Mouse (Mus musculus) spleen, adult 2 months (tissue): Measurements from ENCODE around the gene Gm2174. TPM values are rescaled to one million over a fixed set of nuclear protein-coding genes. Genes with fewer than 3 reads are reported as not detected.
A peak's percentile ranks its signal among the peaks of the same experiment; 100 is the strongest.

Experiments
- DNase-seq, 2 experiments: peaks; one replicate each; pipeline versions ENCODE4 v3.0.0 to v3.0.0-alpha.2; 2012 to 2021; ENCODE audit warnings: low spot score in 2 of 2, low read depth in 1 of 2
- H3K27ac ChIP-seq: fragments of 200-500 bp; 2 replicates; pipeline ENCODE4 v1.5.1; 2012; ENCODE audit warnings: low read length, inconsistent platforms; ENCODE audit not compliant: insufficient read depth
- H3K27me3 ChIP-seq: fragments of 200-500 bp; 2 replicates; pipeline ENCODE4 v1.6.1; 2012; ENCODE audit warnings: mild to moderate bottlenecking, moderate library complexity, low read length, inconsistent platforms; ENCODE audit not compliant: control insufficient read depth, insufficient read depth
- H3K36me3 ChIP-seq: fragments of 200-500 bp; 2 replicates; pipeline ENCODE4 v1.6.1; 2012; ENCODE audit warnings: mild to moderate bottlenecking, low read length, inconsistent platforms; ENCODE audit not compliant: control insufficient read depth, insufficient read depth
- H3K4me1 ChIP-seq: fragments of 200-500 bp; 2 replicates; pipeline ENCODE4 v1.6.1; 2011; ENCODE audit warnings: inconsistent platforms; ENCODE audit not compliant: control insufficient read depth, insufficient read depth, insufficient read length
- H3K4me3 ChIP-seq: fragments of 200-500 bp; 2 replicates; pipeline ENCODE4 v1.5.1; 2011; ENCODE audit warnings: mild to moderate bottlenecking, inconsistent platforms; ENCODE audit not compliant: insufficient read depth, insufficient read length; ENCODE audit errors: extremely low read depth
- CTCF ChIP-seq: fragments of 200-500 bp; IDR thresholded peaks from 2 replicates; pipeline ENCODE4 v1.5.1; 2011; ENCODE audit warnings: mild to moderate bottlenecking, inconsistent platforms; ENCODE audit not compliant: insufficient read depth, insufficient read length, insufficient replicate concordance; ENCODE audit errors: extremely low read depth
- POLR2A ChIP-seq: fragments of 200-500 bp; IDR thresholded peaks from 2 replicates; pipeline ENCODE4 v1.6.1; 2011; ENCODE audit warnings: low read depth, low read length, inconsistent platforms
- WGBS: fragments of 180-500 bp; shearing (Covaris S2); methylation state at CpG from one replicate; pipeline ENCODE4 v1.1.7; 2018; 5-methylcytosine and 5-hydroxymethylcytosine counted together
- polyA plus RNA-seq: library from polyadenylated mRNA; depleted of rRNA; stranded (reverse); fragments of >200 nt; gene quantifications from 2 replicates; pipeline ENCODE4 v1.2.3, GENCODE M21; 2012; rRNA removed

The Gm2174 gene
- polyA plus RNA-seq, result not detected in 2 replicates

DNA sequence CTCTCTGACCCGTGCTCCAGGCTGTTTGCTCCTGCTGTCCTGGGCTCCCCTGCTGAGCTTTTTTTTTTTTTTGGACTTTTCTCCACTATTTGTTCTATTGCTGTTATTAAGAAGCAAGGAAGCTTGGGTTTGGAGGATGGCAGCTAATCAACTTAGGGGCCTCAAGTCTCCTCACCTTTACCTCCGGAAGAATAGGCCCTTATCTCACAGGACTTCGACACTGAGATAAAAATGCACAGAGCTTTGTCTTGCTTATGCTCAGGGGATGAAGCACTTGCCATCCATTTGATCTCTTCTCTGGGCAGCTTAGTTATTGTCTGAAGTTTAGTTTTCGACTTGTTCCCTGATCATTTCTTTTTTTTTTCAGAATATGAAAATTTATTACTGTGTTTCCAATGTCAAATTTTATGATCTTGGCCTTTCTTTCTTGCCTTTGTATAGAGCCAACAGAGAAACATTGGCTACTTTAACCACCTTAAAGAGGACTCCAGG, at the start of gene Gm2174:
TSS of gene Gm2174 (plus strand) at position 442 of the 492 bp plus-strand sequence.
- Histone ChIP-seq H3K27ac (no peak within 1 kb of the TSS), H3K36me3 (no peaks in the 10 kb centered on the region), H3K4me3 (no peak within 1 kb of the TSS), H3K27me3 (no peaks in the 10 kb centered on the region), H3K4me1 (no peaks in the 10 kb centered on the region)
- 85% methylated on average over 4 of the region's 4 CpGs for WGBS
- TF ChIP-seq CTCF (no peak), POLR2A (no peak)
- DNase-seq, result no peak

DNA sequence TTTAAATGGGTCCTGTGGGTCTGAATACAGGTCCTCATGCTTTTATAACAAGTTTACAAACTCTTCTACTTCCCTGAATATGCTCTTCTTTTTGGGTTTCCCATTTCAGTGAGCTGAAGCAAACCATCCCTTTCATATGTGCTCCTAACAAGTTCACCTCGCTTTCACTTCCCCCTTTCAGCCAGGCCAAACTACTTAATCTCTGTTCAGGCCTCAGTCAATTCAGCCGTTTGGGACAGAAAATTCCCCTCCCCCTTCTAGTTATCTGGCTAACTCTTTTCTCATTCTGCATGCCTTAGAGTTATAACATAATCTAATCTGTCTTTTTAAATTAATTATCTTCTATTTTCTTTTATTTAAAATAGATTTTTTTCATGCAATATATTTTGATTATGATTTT, 43.1 kb upstream of the Gm2174 start:
- peak in 1 of 2 experiments; percentile 7 for DNase-seq
- WGBS, result 20% methylated on average over 2 of the region's 2 CpGs
- TF ChIP-seq POLR2A (no peak), CTCF (no peak)
- H3K36me3 ChIP-seq, result no peaks in the 10 kb centered on the region
- H3K4me1 ChIP-seq, result no peaks in the 10 kb centered on the region
- no peaks in the 10 kb centered on the region for H3K27me3 ChIP-seq
- no peak overlapping the region for H3K4me3 ChIP-seq
- no peak overlapping the region for H3K27ac ChIP-seq

DNA sequence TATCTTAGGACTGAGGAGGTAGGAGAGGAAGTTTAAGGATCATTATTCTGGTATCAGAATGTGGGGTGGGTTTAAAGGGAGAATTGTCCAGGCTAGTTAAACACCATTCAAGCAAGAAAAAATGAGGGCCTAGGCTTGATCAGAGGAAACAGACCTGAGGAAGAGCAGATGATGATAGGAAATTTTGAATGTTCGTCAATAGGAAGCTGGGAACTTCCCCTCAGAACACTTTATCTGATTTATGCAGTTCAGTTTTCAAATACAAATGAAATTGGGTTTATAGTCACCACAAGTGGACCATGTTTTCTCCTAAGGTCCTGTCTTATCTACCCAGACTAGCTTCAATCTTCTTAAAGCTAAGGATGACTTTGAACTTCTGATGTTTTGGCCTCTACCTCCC, 42.3 kb upstream of the Gm2174 start:
- 42% methylated on average over 1 of the region's 1 CpGs for WGBS
- Histone ChIP-seq H3K4me1 (no peaks in the 10 kb centered on the region), H3K27ac (no peak overlapping the region), H3K27me3 (no peaks in the 10 kb centered on the region), H3K4me3 (no peak overlapping the region), H3K36me3 (no peaks in the 10 kb centered on the region)
- TF ChIP-seq POLR2A (no peak), CTCF (no peak)
- no peak for DNase-seq

DNA sequence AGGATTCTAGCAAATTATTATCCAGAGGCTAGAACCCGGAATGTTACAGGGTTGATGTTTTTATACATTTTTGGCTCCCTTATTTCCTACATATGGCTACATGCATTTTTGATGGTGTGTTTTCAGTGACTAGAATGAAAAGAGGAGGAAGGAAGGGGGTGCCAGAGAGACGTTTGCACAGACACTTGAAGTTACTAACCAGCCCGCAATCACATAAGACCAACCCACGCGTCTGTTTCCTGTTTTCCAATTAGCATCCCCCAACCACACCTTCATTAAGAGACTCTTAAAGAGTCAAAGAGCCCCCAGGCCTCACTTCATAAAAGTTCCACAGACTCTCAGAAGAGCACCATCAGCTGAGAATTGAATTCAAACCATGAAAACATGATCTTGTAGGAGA, 41.6 kb upstream of the Gm2174 start:
- no peak overlapping the region for H3K4me3 ChIP-seq
- TF ChIP-seq CTCF (no peak), POLR2A (no peak)
- no peaks in the 10 kb centered on the region for H3K4me1 ChIP-seq
- no peaks in the 10 kb centered on the region for H3K27me3 ChIP-seq
- DNase-seq, result no peak
- no peaks in the 10 kb centered on the region for H3K36me3 ChIP-seq
- WGBS, result 34% methylated on average over 5 of the region's 5 CpGs
- H3K27ac ChIP-seq, result no peak overlapping the region

DNA sequence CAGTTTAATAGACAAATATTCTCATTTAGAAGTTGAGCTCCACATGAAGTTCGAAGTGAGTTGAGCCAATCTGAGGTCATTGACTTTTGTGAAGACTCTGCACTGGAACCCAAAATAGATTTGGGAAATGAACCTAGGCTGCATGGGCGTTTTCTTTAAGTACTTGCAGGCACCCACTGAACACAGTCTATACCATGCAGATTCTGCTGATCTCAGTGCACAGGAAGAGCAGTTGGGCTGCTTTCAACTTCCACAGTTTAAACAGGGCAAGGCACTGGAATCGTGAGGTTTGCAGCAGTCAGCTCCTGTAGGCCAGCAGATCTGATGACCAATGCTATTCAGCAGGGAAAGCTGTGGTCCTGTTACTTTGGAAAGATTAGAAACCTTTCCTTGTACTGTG, 31.5 kb upstream of the Gm2174 start:
- 33% methylated on average over 3 of the region's 3 CpGs for WGBS
- H3K27me3 ChIP-seq, result no peaks in the 10 kb centered on the region
- no peak for DNase-seq
- H3K4me1 ChIP-seq, result no peaks in the 10 kb centered on the region
- H3K4me3 ChIP-seq, result no peak overlapping the region
- TF ChIP-seq POLR2A, result no peak
- TF ChIP-seq CTCF, result no peak
- H3K27ac ChIP-seq, result no peak overlapping the region
- no peaks in the 10 kb centered on the region for H3K36me3 ChIP-seq

DNA sequence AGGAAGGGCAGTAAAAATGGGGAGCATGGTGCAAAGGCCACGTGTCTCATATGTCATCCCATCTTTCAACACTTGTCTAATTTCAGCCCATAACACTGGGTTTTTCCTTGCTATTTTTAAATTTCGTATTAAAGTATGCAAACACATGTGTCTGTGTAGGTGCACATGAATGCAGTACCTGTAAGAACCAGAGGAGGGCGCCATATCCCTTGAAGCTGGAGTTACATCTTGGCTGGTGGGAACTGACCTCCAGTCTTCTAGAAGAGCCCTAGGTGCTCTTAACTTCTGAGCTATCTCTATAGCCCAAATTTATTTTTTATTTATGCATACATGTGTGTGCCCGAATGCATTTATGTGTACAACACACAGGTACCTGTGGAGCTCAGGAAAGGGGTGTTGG, 30.2 kb upstream of the Gm2174 start:
- Histone ChIP-seq H3K36me3 (no peaks in the 10 kb centered on the region), H3K4me3 (no peak overlapping the region), H3K4me1 (no peaks in the 10 kb centered on the region), H3K27ac (no peak overlapping the region), H3K27me3 (no peaks in the 10 kb centered on the region)
- no peak for DNase-seq
- 68% methylated on average over 4 of the region's 4 CpGs for WGBS
- TF ChIP-seq POLR2A (no peak), CTCF (no peak)

DNA sequence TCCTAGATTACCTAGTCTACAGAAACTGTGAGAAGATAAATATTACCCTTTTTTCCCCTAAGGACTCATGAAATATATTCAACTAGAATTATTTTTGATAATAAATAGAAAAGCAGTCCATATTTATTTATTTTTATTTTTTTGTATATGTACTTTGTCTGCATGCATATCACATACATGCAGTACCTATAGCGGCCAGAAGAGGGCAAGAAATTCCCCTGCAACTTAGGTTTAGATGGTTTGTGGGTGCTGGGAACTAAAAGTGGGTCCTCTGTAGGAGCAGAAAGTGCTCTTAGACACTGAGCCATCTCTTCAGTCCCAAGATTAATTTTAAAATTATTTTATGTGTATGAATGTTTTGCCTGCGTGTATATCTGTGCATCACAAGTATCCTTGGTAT, 17.2 kb upstream of the Gm2174 start:
- DNase-seq, result no peak
- WGBS, result 64% methylated on average over 2 of the region's 2 CpGs

More for the DNA sequence above, 17.2 kb upstream of the Gm2174 start:
- no peak overlapping the region for H3K4me3 ChIP-seq
- H3K27me3 ChIP-seq, result no peaks in the 10 kb centered on the region; the same call in 1 of the 2 replicates
- no peaks in the 10 kb centered on the region for H3K4me1 ChIP-seq
- no peaks in the 10 kb centered on the region for H3K36me3 ChIP-seq
- TF ChIP-seq CTCF (no peak), POLR2A (no peak)
- H3K27ac ChIP-seq, result no peak overlapping the region
